Mouse (Mus musculus): ENCODE measurements at regions not wholly inside any gene's neighbourhood (a gene's known extent, or its start where the extent isn't known, plus 50 kb on each side); places are given as distances from the start of the nearest gene placed in this dataset.

DNA sequence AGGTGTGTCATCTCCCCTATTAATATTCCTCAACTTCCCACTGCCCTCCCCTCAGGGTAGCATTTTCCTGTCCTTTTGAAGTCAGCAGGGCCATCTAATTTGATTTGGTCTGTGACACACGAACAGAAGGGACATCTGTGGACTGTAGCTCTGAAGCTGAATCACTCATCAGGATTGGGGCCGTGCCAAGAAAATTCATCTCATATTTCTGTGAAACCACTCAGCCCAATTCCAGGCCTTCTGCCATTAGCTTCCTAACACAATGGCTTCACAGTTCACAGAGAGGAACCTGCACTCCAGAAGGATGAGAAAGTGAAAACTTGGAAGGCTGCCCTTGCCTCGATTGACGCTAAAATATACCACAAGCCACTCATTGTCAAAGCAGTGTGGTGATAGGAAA lies 86.1 kb downstream of the Abhd5 start:
- DNase-seq (ENCODE audit: low spot score in 2 of 2), result no peak

DNA sequence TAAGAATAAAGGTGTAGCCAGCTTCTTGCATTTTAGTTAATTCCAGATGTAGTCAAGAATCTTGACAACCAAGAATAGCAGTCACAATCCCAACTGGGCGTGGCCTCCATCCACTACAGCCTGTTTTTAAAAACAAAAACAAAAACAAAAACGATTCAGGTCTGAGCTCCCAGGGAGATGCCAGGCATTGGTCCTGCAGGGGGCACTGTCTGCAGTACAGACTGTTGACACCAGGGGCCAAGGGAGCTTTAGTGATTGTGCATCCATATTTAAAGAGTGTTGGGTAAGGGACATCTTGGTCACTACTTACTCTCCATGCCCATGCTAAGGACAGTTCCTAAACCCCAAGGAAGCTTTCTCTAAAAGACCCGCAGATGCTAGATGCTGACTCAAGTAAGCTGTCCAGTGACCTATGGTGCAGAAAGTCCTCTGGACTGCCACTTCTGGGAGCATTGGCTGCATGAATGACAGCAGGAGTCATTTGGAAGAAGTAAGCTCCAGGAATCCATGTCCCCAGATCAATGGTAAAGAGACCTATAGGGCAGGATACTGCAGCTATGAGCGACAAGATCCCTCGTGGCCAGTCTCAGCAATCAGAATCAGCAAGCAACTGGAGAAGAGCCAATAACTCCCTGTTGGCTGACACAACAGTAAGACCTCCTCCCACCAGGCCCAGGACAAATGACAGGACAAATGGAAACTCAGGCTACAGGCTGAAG lies 95.1 kb downstream of the Abhd5 start:
- no peak for DNase-seq (ENCODE audit: low spot score in 2 of 2)

DNA sequence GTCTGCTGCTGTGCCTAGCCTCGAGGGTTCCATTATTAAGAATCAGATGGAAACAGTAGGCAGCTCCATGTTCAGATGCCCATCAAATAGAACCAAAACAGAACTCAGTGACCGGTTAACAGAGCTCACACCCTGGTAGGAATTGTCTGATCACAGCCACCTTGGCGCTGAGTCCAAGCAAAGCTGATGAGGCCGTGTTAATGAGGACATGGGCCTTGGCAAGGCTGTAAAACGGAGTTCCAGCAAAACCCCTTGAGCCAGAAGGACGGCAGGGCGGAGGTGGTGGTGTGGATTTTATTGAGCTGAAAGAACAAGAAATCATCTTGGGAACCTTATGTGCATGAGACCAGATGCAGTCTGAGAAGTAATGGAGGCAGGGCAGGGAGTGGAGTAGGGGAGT lies 96.2 kb downstream of the Abhd5 start:
- no peak for DNase-seq (ENCODE audit: low spot score in 2 of 2)

DNA sequence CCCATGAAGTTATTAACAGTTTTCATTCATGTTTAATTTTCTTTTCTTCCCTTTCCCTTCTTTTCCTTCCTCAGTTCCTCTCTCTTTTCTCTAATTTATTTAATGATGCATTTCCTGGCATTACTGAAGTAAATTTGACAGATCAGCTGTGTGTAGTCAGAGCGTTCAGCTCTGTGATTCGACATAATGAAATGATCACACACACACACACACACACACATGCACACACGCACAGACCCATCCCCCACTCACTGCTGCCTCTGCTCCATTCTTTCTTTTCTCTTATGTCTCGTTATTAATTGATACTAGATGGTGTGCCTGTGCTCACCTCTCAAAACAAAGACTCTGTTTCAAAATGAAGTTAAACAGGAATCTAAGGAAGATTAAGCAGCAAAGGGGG lies 96.9 kb downstream of the Abhd5 start:
- no peak for DNase-seq (ENCODE audit: low spot score in 2 of 2)

DNA sequence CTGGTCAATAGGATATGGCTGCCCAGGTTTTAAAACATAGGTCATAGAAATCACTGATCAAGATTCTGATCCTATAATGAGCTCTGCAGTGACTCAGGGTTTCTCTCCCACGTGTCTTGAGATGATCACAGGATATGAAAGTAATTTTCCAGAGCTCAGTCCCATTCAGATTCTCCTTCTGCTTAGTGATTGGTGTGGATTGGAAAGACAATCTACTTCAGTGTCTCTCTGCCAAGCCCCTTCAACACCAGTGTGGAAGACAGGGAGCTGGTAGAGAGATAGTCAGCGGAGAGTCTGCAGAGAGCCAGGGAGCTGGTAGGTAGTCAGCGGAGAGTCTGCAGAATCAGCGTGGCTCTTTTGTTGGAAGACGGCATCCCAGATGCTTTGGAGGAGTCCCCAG lies 99.1 kb downstream of the Abhd5 start:
- no peak for DNase-seq (ENCODE audit: low spot score in 2 of 2)

DNA sequence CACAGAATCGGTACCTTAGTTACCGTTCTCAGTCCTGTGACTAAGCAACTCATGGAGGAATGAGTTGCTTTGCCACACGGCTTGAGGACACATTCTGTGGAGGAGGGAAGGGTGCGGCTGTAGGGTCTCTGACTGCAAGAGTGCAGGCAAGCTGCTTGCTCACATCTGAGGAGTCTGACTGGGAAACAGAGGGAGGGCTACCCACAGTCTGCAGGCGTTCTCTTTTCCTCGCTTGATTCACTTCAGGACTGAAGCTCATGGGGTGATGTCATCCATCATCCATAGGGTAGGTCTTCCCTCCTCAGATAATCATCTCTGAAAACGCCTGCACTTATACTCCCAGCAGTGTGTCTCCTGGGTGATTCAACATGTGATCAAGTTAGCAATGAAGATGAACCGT lies 103.9 kb downstream of the Abhd5 start:
- DNase-seq (ENCODE audit: low spot score in 2 of 2), result no peak

DNA sequence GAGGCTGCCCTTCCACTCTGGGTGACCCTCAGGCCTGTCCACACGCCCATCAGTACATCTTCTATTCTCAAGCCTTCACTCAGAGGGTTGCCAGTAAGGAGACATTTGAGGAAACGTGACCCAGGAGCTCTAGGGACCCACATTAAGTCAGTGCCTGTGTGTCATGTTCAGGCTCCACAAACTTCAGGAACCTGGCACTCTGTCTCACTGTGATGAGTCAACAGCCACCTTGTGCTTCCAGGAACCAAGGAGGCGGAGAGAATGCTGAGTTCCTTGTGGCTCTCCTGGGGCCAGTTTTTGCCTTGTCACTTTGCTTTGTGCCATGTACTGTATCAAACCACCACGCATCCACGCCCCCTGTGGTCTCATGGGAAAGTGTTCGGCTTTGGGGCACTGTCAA lies 104.4 kb downstream of the Abhd5 start:
- DNase-seq (ENCODE audit: low spot score in 2 of 2), result no peak

DNA sequence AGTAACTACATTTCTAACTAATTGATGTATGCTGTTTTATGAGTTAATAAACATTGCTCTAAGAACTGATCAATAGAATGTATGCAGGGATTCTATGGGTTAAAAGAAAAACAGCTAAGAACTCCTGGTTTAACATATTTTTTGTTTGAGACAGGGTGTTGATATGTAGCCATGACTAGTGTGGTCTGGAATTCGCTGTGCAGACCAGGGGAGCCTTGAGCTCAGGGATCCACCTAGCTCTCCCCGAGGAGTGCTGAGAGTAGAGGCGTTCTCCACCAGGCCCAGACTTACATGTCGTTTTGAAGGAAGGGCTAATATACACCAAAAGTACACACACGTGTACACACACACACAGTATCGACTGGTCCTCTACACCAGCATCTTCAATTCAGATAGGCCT lies 108.1 kb downstream of the Abhd5 start:
- no peak for DNase-seq (ENCODE audit: low spot score in 2 of 2)

DNA sequence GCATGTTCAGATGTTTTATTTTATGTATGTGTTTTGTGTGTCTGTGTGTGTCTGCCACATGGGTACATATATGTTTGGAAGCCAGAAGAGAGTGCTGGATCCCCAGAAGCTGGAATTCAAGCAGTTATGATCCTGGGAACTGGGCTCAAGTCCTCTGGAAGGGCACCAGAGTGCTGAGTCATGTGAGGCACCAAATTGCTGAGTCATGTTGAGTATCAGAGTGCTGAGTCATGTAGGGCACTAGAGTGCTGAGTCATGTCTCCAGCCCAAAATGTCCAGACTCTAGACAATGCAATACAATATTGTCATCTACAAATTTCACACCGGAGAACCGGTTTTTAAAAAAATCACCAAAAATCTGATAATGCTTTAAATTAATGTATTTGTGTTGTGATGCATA lies 120.1 kb downstream of the Abhd5 start:
- DNase-seq (ENCODE audit: low spot score in 2 of 2), result no peak

DNA sequence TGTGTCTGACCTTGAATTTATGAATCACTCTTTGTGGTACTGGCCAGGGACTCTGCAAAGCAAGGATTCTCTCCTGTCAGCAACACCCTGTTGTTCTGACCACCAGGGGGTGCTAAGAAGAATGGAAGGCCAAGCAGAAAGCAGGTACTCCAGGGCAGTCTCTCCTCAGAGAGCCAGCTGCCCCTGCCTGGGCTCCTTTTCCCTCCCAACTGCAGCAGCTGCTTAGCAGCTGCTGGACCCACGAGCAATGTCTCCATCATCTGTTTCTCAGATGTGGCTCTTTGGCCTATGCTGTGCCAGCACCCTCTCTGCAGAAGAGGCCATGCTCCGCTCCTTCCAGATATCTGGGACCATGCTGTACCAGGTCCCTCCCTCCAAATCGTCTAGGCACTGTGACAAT lies 124.9 kb downstream of the Abhd5 start:
- DNase-seq (ENCODE audit: low spot score in 2 of 2), result peak; percentile 2 to 11

DNA sequence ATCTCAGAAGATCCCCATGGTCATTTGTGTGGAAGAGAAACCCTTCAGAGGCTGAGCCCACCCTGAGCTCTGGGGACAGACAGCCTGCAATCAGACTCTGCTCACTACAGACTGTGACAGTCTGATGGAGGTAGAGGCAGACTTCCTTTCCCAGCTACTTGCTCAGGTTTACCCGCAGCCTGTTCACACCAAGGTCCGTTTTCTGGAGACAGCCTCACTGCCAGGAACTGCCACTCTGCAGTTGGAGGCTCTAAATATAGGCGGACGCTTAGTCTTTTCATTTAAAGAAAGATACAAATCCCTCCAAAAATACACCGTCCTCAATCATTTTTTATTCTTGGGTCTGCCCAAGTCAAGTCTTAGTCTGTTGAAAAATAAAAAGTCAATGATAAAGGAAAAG lies 135.6 kb downstream of the Abhd5 start:
- no peak for DNase-seq (ENCODE audit: low spot score in 2 of 2)

DNA sequence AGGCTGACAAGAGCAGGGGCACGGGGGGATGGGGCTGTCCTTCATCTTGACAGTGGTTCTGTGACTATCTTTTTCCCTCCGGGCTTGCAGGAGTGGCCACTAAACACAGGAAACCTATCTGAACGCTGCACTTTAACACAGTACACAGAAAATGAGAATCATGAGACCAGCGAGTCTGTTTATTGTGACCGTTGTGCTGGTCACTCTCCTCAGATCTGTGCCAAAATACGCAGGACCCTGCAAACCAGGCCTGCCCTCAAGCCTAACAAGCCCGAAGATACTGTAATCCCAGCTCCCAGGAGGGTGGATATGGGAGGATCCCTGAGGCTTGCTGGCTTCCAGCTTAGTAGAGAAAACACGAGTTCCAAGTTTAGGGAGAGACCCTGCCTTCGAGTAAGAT lies 143.3 kb downstream of the Abhd5 start:
- DNase-seq (ENCODE audit: low spot score in 2 of 2), result no peak

DNA sequence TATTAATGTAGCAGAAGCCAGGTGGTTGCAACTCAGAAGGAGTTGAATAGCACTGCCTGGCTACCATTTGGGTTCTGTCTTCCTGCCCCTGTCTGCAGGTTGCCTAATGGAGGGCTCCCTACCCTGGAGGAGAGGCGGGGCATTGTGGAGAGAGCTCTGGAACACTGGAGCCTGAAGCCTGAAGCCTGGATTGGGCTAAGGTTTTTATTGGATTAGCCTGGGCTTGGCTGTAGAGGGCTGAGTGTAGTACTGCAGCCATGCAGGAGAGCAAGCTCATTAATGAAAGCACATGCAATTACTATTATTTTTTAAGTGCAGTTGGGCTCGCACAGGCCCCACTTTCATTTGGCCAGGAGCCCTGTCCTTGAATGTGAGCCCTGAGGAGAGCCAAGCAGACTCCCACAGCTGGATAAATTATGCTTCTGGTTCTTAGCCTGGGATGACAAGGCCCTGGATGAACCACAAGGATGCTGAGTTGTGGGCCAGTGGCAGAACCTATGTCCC lies 145.1 kb downstream of the Abhd5 start:
- DNase-seq (ENCODE audit: low spot score in 2 of 2), result no peak

DNA sequence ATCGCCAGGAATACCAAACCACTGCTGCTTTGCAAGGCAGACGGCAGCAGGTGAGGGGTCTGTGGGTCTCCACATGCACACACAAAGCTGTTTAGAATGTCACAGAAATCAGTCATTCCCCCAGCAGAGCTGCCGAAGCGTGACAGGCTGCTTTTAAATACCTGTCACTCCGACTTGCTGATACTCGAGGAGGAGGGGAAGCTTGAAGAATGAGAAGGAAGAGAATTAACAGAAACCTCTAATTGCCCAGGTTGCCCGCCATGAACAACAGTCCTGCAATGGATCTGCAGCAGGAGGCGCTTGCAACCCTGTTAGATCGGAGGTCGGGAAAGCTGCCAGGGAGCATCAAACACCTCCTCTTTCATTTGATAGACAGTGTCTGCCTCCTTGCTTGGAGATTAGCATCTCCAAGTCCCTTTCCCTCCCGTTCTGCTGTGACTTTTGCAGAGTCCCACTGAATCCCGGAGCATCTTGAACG lies 150.5 kb downstream of the Abhd5 start:
- no peak for DNase-seq (ENCODE audit: low spot score in 2 of 2)

DNA sequence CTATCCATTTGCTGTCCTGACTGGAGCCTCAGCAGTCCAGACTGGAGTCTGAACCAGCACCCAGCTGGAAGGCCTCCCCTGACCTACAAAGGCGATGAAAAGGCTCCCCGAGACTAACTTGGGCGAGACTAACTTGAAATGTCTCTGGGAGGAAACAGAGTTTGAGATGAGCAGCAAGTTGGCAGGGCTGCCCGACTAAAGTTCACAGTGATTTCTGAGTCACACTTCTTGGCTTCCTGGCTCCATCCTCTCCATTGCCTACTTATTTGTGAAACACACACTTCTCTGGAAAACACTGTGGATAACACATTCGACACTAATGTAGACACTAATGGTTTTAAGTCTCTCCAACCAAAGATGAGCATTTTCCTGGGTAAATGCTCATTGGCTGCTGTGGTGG lies 170.2 kb downstream of the Abhd5 start:
- DNase-seq (ENCODE audit: low spot score in 2 of 2), result peak in 1 of 2 experiments; percentile 7

DNA sequence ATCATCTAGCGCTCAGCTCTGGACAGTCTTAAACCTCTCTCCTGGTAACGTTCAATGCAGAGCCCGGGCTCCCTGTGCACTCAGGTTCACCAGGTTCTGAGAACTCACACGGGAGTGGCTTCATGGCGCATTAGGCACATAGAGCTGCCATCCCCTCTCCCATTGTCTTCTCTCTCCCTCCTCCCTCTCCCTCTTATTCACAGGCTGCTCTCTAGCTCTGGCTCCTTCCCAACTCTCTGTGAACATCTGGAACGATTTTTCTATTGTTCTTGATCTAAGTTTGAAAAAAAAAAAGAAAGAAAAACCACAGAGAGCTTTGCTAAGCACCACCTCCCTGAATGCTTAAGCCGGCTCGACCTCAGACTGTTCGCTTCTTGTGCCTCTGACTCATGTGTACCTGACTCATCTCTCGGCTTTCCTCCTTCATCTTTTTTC lies 174.2 kb downstream of the Abhd5 start:
- no peak for DNase-seq (ENCODE audit: low spot score in 2 of 2)

DNA sequence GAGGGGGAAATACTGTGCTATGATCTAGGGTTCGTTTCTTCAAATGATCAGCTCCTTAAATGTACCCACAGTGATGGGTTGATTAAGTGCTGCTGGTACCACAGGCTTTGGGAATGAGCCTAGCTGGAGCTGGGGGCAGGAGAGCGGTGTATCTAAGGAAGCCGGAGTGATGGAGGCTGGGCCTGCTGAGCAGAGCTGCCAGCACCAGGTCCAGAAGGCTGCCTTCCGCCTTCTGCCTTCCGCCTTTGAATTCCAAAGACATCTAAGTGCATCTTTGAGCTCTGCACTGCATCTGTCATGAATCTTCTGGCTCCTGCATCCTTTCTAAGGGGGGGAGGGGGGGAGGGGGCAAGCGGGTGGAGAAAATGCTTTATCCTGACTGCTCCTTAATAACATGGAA lies 176.9 kb downstream of the Abhd5 start:
- no peak for DNase-seq (ENCODE audit: low spot score in 2 of 2)

DNA sequence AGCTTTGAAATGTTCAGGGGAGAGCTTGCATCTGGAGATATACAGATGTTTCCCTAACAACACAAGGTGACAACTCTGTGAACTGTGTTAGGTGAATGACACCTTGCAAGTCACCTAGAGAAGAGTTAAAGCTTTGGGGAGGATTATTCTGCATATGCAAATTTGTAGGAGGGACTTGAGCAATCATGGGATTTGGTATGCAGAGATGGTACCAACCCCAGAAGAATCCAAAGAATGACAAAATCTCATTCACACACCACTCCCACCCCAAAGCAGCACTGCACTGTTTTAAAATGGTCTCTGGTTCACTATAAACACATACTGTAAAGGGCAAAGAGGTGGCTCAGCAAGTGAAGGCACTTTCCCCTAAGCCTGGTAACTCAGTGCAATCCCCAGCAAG lies 178.3 kb downstream of the Abhd5 start:
- DNase-seq (ENCODE audit: low spot score in 2 of 2), result no peak

DNA sequence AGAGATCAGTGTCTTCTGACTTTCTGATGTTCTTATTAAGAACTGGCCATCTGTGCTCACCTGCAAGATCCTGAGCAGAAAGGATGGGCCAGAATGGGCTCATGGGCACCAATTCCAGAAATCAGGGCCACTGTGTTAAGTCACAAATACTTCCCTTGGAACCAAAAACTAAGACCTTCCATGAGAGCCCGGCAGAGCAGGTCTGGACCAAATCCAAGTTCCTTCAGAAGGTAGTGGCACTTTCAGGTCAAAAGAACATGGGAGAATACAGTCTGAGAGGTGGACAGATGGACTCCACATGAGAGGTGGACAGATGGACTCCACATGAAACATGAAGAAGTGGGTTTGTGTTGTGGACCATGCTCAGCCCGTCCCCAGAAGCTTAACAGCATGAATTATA lies 180.4 kb downstream of the Abhd5 start:
- DNase-seq (ENCODE audit: low spot score in 2 of 2), result no peak

DNA sequence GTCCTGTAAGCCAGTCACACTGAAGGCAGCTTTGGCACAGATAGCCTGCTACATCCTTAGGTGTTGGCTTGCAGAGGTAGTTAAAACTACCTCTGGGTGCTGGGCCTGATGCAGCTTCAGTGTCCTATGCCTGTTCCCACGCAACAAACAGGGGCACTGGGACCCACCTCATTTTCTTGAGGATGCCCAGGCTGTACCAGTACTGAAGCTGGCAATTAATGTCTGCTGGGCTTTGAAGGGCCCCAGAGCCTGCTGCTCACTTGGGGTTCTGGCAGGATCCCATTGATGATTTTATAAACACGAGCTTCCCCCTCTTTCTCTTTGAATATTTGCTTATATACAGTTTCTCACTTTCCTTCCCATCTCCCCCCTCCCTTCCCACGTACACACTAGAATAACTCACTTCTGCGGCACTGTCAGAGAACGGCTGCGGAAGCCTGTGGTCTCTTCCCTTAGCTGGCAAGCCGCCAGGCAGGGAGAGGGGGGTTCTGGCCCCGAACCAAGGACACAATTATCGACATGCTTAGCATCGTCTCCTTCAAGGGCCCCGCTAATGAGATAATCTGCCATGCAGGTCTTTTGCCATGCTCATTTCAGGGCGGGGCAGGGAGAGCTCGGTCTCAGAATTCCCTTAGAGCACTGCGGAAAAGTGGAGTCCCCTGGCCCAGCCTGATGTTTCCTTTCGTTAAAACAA lies 182.9 kb downstream of the Abhd5 start:
- DNase-seq (ENCODE audit: low spot score in 2 of 2), result no peak

DNA sequence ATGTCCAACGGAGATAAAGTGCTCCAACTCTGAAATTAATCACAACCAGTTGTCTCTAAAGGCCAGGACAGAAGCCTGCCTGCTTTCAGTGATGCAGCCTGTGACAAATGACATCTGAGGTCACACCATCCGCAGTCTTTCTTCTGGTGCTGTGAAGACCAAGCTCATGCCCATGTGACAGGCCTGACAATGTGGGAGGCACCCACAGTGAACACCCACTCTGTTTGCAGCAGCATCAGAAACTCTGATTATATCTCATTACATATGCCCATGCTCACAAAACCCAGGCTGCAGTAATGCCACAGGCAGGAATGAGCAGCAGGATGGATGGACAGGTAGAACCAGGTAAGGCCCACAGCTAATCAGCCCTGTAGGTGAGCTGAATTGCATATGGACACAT lies 183.6 kb downstream of the Abhd5 start:
- no peak for DNase-seq (ENCODE audit: low spot score in 2 of 2)

DNA sequence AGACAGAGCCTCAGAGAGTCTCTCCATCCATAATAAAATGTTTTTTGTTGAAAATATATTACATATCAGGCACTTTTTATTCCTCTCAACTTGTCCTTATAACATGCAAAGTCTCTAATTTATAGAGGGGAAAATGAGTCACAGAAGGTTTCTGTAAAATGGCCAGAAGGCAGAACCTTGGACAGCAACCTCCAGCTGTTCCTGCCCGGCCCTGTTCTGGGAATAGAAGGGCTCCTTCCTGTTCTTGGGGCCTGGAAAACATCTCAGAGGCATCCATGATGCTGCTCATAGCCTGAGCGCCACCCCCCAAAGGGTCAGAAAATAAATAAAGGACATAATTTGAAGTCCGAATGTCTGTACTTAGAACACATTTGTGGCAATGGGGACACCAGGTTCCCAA lies 188.7 kb downstream of the Abhd5 start:
- DNase-seq (ENCODE audit: low spot score in 2 of 2), result no peak

DNA sequence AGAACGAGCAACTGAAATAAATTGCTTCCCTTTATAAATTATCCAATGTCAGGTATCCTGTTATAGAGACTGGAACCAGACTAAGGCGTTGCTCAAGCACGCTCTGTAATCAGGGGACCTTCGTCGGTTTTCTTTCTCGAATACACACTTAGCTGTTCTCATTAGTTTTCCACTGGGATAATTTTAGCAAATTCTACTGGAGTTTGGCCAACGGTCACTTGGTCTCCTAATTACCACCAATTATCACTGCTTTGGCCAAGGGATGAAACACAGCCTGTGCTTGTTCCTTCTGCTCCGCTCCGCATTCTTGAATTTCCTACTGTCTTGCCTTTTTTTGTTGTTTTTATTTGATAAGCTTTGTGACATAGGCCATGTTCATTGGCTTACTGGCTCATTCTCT lies 191.1 kb upstream of the Topaz1 start:
- DNase-seq (ENCODE audit: low spot score in 2 of 2), result no peak

Data from urinary bladder, postnatal 36 days (tissue).